Mouse (Mus musculus): Measurements from ENCODE around the gene Caskin1. TPM values are rescaled to one million over a fixed set of nuclear protein-coding genes. Genes with fewer than 3 reads are reported as not detected.

The Caskin1 gene
- polyA plus RNA-seq, 1 experiment, result 0.47 TPM

DNA sequence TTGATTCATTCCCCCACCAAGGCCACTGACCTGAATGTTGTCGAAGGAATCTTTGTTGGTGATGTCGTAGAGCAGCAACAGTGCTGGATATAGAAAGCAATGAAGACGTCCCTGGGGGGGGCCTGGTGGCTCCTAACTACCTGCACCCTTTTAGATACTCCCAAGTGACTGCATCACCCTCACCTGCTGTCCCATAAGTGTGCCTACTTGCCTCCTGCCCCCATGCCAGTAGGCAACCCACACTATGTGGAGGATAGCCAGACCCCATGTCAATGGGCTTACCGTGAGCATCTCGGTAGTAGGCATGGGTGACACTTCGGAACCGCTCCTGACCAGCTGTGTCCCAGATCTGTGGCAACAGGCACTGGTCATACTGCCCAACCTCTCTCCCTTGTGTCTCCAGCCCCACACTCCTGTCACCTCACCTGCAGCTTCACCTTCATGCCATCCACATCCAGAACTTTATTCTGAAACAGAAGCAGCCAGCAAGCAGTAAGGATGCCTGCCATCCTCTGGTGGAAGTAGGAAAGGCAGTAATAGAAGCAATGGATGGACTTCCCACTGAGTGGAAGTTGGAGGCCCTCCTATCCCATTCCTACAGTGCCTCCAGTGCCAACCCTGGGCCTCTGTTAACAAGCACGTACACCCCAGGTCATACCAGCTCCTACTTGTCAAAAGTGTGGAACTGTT lies 42.1 kb downstream of the Caskin1 start:
- Histone ChIP-seq H3K36me3 (ENCODE audit: control insufficient read depth, insufficient read depth, low read length) (peaks cover 7% of the 10 kb centered on the region; the same call in 1 of the 2 replicates), H3K27ac (ENCODE audit: insufficient read depth, low read length) (no peak overlapping the region), H3K27me3 (ENCODE audit: control insufficient read depth, insufficient read depth, low read length) (no peaks in the 10 kb centered on the region), H3K4me1 (ENCODE audit: control insufficient read depth, insufficient read depth, insufficient read length) (peaks cover 22% of the 10 kb centered on the region), H3K4me3 (ENCODE audit: extremely low read depth, insufficient read depth, insufficient read length) (no peak overlapping the region)
- TF ChIP-seq CTCF (IDR thresholded peaks at IDR 0.05; ENCODE audit: extremely low read depth, insufficient read depth, insufficient read length, insufficient replicate concordance) (no peak), POLR2A (IDR thresholded peaks at IDR 0.05; ENCODE audit: low read depth, low read length) (no peak)
- WGBS, result 75% methylated on average over 8 of the region's 8 CpGs
- no peak for DNase-seq (ENCODE audit: low read depth in 1 of 2, low spot score in 2 of 2)

- Histone ChIP-seq H3K36me3 (ENCODE audit: control insufficient read depth, insufficient read depth, low read length) (peaks cover 7% of the 10 kb centered on the region; the same call in 1 of the 2 replicates), H3K27ac (ENCODE audit: insufficient read depth, low read length) (no peak overlapping the region), H3K4me1 (ENCODE audit: control insufficient read depth, insufficient read depth, insufficient read length) (peaks cover 22% of the 10 kb centered on the region), H3K27me3 (ENCODE audit: control insufficient read depth, insufficient read depth, low read length) (no peaks in the 10 kb centered on the region), H3K4me3 (ENCODE audit: extremely low read depth, insufficient read depth, insufficient read length) (no peak overlapping the region)
- TF ChIP-seq POLR2A (IDR thresholded peaks at IDR 0.05; ENCODE audit: low read depth, low read length) (no peak), CTCF (IDR thresholded peaks at IDR 0.05; ENCODE audit: extremely low read depth, insufficient read depth, insufficient read length, insufficient replicate concordance) (no peak)
- DNase-seq (ENCODE audit: low read depth in 1 of 2, low spot score in 2 of 2), result no peak
- WGBS, result 82% methylated on average over 3 of the region's 3 CpGs
Measured at GRCm38 (mm10) chr17:24531064-24531463, 42.7 kb downstream of the Caskin1 start.

DNA sequence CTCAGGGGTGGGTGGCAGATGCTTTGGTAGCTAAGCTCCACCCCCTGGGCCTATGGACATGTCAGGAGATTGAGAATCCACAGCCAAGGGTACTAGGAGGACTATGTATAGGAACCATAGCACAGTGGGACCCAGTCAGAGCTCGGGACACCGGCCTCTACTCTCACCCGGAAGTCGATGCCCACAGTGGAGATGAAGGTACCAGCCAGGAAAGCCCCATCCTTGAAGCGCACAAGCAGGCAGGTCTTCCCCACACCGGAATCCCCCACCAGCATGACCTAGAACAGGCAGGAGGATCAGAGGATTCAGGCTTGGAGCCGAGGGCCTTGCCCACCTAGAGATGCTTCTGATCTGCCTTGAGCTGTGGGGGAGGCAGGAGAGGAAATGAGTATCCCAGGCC lies 43.6 kb downstream of the Caskin1 start:
- no peak overlapping the region for H3K4me3 ChIP-seq (ENCODE audit: extremely low read depth, insufficient read depth, insufficient read length)
- peaks cover 18% of the 10 kb centered on the region for H3K4me1 ChIP-seq (ENCODE audit: control insufficient read depth, insufficient read depth, insufficient read length)
- H3K27ac ChIP-seq (ENCODE audit: insufficient read depth, low read length), result no peak overlapping the region
- H3K36me3 ChIP-seq (ENCODE audit: control insufficient read depth, insufficient read depth, low read length), result peaks cover 7% of the 10 kb centered on the region; the same call in 1 of the 2 replicates
- WGBS, result 89% methylated on average over 7 of the region's 7 CpGs
- DNase-seq (ENCODE audit: low read depth in 1 of 2, low spot score in 2 of 2), result no peak
- TF ChIP-seq POLR2A (IDR thresholded peaks at IDR 0.05; ENCODE audit: low read depth, low read length), result no peak
- TF ChIP-seq CTCF (IDR thresholded peaks at IDR 0.05; ENCODE audit: extremely low read depth, insufficient read depth, insufficient read length, insufficient replicate concordance), result no peak
- no peaks in the 10 kb centered on the region for H3K27me3 ChIP-seq (ENCODE audit: control insufficient read depth, insufficient read depth, low read length)

DNA sequence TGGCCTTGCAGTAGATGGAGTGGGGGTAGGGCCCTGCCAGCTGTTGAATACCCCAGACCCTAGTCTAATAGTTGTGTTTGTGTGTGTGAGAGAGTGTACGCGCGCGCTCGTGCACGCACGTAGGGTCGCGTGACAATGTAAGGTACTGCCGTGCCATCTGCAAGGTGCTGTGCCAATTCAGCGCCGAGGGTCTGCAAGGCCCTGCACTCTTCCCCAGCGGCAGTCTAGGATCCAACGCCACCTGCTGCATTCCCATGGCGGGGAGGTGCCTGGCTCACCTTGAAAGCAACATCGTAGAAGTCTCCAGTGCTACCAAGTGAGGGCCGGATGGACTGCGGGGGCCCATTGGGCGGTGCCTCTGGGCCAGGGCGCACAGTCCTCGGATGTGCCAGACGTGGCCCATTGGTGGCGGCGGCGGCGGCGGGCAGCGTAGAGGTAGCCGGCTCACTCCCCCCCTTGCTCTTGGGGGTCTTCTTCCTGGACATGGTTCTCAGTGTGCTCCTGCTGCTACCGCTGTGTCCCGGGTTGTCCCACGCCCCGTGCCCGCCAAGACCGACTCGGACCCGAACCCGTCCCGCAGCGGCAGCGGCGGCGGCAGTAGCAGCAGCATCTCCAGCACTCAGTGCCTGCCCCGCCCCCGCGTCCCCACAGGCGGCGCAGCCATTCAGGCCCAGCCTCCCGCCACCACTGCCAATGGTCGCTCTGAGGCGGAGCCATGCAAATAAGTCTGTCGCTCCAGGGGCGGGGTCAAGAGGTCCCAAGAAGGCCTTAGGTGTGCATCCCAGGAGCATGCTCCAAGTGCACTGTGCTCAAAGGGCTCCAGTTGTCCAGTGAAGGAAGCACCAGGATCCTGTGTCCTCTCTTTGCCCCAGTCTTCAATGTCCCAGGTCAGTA lies 44.9 kb downstream of the Caskin1 start:
- H3K36me3 ChIP-seq (ENCODE audit: control insufficient read depth, insufficient read depth, low read length), result peaks cover 7% of the 10 kb centered on the region; the same call in 1 of the 2 replicates
- DNase-seq (ENCODE audit: low read depth in 1 of 2, low spot score in 2 of 2), result peak; percentile 42 to 80
- no peaks in the 10 kb centered on the region for H3K27me3 ChIP-seq (ENCODE audit: control insufficient read depth, insufficient read depth, low read length)
- no peak overlapping the region for H3K27ac ChIP-seq (ENCODE audit: insufficient read depth, low read length)
- peak overlapping the region; percentile 35; the same call in 1 of the 2 replicates for H3K4me3 ChIP-seq (ENCODE audit: extremely low read depth, insufficient read depth, insufficient read length)
- TF ChIP-seq CTCF (IDR thresholded peaks at IDR 0.05; ENCODE audit: extremely low read depth, insufficient read depth, insufficient read length, insufficient replicate concordance) (no peak), POLR2A (IDR thresholded peaks at IDR 0.05; ENCODE audit: low read depth, low read length) (no peak)
- 17% methylated on average over 53 of the region's 53 CpGs for WGBS
- H3K4me1 ChIP-seq (ENCODE audit: control insufficient read depth, insufficient read depth, insufficient read length), result peaks cover 16% of the 10 kb centered on the region

- Histone ChIP-seq H3K4me1 (ENCODE audit: control insufficient read depth, insufficient read depth, insufficient read length) (peaks cover 13% of the 10 kb centered on the region), H3K27me3 (ENCODE audit: control insufficient read depth, insufficient read depth, low read length) (no peaks in the 10 kb centered on the region), H3K4me3 (ENCODE audit: extremely low read depth, insufficient read depth, insufficient read length) (peak within 1 kb of the TSS; percentile 35; the same call in 1 of the 2 replicates), H3K36me3 (ENCODE audit: control insufficient read depth, insufficient read depth, low read length) (peaks cover 7% of the 10 kb centered on the region; the same call in 1 of the 2 replicates), H3K27ac (ENCODE audit: insufficient read depth, low read length) (no peak within 1 kb of the TSS)
- no peak for DNase-seq (ENCODE audit: low read depth in 1 of 2, low spot score in 2 of 2)
- TF ChIP-seq CTCF (IDR thresholded peaks at IDR 0.05; ENCODE audit: extremely low read depth, insufficient read depth, insufficient read length, insufficient replicate concordance) (no peak), POLR2A (IDR thresholded peaks at IDR 0.05; ENCODE audit: low read depth, low read length) (no peak)
- 84% methylated on average over 8 of the region's 8 CpGs for WGBS
Measured at GRCm38 (mm10) chr17:24534160-24534718, 45.8 kb downstream of the Caskin1 start, which contains the start of gene Rab26. TSS of gene Rab26 (minus strand) at chr17:24534210.

- Histone ChIP-seq H3K4me1 (ENCODE audit: control insufficient read depth, insufficient read depth, insufficient read length) (peaks cover 10% of the 10 kb centered on the region), H3K4me3 (ENCODE audit: extremely low read depth, insufficient read depth, insufficient read length) (no peak overlapping the region), H3K36me3 (ENCODE audit: control insufficient read depth, insufficient read depth, low read length) (peaks cover 5% of the 10 kb centered on the region; the same call in 1 of the 2 replicates), H3K27me3 (ENCODE audit: control insufficient read depth, insufficient read depth, low read length) (no peaks in the 10 kb centered on the region), H3K27ac (ENCODE audit: insufficient read depth, low read length) (no peak overlapping the region)
- TF ChIP-seq POLR2A (IDR thresholded peaks at IDR 0.05; ENCODE audit: low read depth, low read length), result no peak
- TF ChIP-seq CTCF (IDR thresholded peaks at IDR 0.05; ENCODE audit: extremely low read depth, insufficient read depth, insufficient read length, insufficient replicate concordance), result no peak
- 84% methylated on average over 5 of the region's 5 CpGs for WGBS
- no peak for DNase-seq (ENCODE audit: low read depth in 1 of 2, low spot score in 2 of 2)
Measured at GRCm38 (mm10) chr17:24535300-24535699, 46.9 kb downstream of the Caskin1 start.

Data from spleen, adult 2 months (tissue).